In genomic region chr5:111901197-111901596, GRCm38 (mm10) we compare ENCODE assay signal across 7 mouse cellular contexts.
"Had no signal": no experiment of that assay in that cellular context is flagged by ENCODE, and none has a peak within 500 bp of the region (broad histone marks: within the 10 kb centered on the region; RNA-seq: fewer than 3 reads in every experiment).

No protein-coding gene starts in this region.

- H3K4me3 ChIP-seq: left cerebral cortex, adult 2 months; limb, embryonic 10.5 days; liver, embryonic 15.5 days had no signal

- ATAC-seq: lung, postnatal 0 days had no signal

- H3K4me1 ChIP-seq: limb, embryonic 10.5 days; liver, embryonic 15.5 days had no signal

- H3K36me3 ChIP-seq: limb, embryonic 10.5 days; liver, embryonic 15.5 days had no signal

- H3K4me2 ChIP-seq: liver, embryonic 11.5 days; liver, embryonic 15.5 days had no signal

- H3K27ac ChIP-seq: left cerebral cortex, adult 2 months; limb, embryonic 10.5 days; liver, embryonic 15.5 days had no signal

- H3K27me3 ChIP-seq: liver, embryonic 15.5 days had no signal

- H3K9ac ChIP-seq: liver, embryonic 15.5 days had no signal

- DNase-seq: lung, adult 2 months; right cerebral cortex, postnatal 4 days had no signal

- H3K9me3 ChIP-seq: limb, embryonic 10.5 days; liver, embryonic 15.5 days had no signal
